Mouse (Mus musculus): ENCODE results near the gene Rsph3a. TPM values are rescaled to one million over a fixed set of nuclear protein-coding genes. Genes with fewer than 3 reads are reported as not detected.

The Rsph3a gene
- polyA plus RNA-seq, 1 experiment = 23.6 TPM

- TF ChIP-seq POLR2A (IDR thresholded peaks at IDR 0.05; ENCODE audit: borderline replicate concordance, control insufficient read depth, low read depth, low read length) = no peak
- no peak for TF ChIP-seq CTCF (IDR thresholded peaks at IDR 0.05; ENCODE audit: control insufficient read depth, insufficient read depth, low read length)
- no peak overlapping the region for H3K27ac ChIP-seq (ENCODE audit: control insufficient read depth, insufficient read depth, low read depth, low read length, poor library complexity)
- WGBS = 29% methylated on average over 2 of the region's 2 CpGs
- H3K4me3 ChIP-seq (replicated peaks; ENCODE audit: control insufficient read depth, low read depth, low read length) = no peak overlapping the region
- H3K4me1 ChIP-seq (ENCODE audit: control insufficient read depth, insufficient read depth, low read length) = no peaks in the 10 kb centered on the region; the same call in 1 of the 2 replicates
These were observed 40.4 kb upstream of the Rsph3a start for GRCm38 (mm10) chr17:7904992-7905391.

- no peak overlapping the region for H3K27ac ChIP-seq (ENCODE audit: control insufficient read depth, insufficient read depth, low read depth, low read length, poor library complexity)
- H3K4me1 ChIP-seq (ENCODE audit: control insufficient read depth, insufficient read depth, low read length) = no peaks in the 10 kb centered on the region; the same call in 1 of the 2 replicates
- 67% methylated on average over 4 of the region's 4 CpGs for WGBS
- no peak for TF ChIP-seq CTCF (IDR thresholded peaks at IDR 0.05; ENCODE audit: control insufficient read depth, insufficient read depth, low read length)
- no peak overlapping the region for H3K4me3 ChIP-seq (replicated peaks; ENCODE audit: control insufficient read depth, low read depth, low read length)
These were observed 39.3 kb upstream of the Rsph3a start for GRCm38 (mm10) chr17:7905936-7906685.

- TF ChIP-seq CTCF (IDR thresholded peaks at IDR 0.05; ENCODE audit: control insufficient read depth, insufficient read depth, low read length) (no peak), POLR2A (IDR thresholded peaks at IDR 0.05; ENCODE audit: borderline replicate concordance, control insufficient read depth, low read depth, low read length) (no peak)
- H3K27ac ChIP-seq (ENCODE audit: control insufficient read depth, insufficient read depth, low read depth, low read length, poor library complexity) = peak overlapping the region; percentile 59
- no peak overlapping the region for H3K4me3 ChIP-seq (replicated peaks; ENCODE audit: control insufficient read depth, low read depth, low read length)
- 1% methylated on average over 2 of the region's 2 CpGs for WGBS
- peaks cover 7% of the 10 kb centered on the region; the same call in 1 of the 2 replicates for H3K4me1 ChIP-seq (ENCODE audit: control insufficient read depth, insufficient read depth, low read length)
These were observed 30.7 kb upstream of the Rsph3a start for GRCm38 (mm10) chr17:7914596-7915227.

- WGBS = 72% methylated on average over 9 of the region's 9 CpGs
- TF ChIP-seq CTCF (IDR thresholded peaks at IDR 0.05; ENCODE audit: control insufficient read depth, insufficient read depth, low read length) (no peak), POLR2A (IDR thresholded peaks at IDR 0.05; ENCODE audit: borderline replicate concordance, control insufficient read depth, low read depth, low read length) (no peak)
- Histone ChIP-seq H3K4me3 (replicated peaks; ENCODE audit: control insufficient read depth, low read depth, low read length) (no peak overlapping the region), H3K27ac (ENCODE audit: control insufficient read depth, insufficient read depth, low read depth, low read length, poor library complexity) (no peak overlapping the region; the same call in 1 of the 2 replicates), H3K4me1 (ENCODE audit: control insufficient read depth, insufficient read depth, low read length) (peaks cover 7% of the 10 kb centered on the region; the same call in 1 of the 2 replicates)
These were observed 29.6 kb upstream of the Rsph3a start for GRCm38 (mm10) chr17:7915791-7916190.

GRCm38 (mm10) chr17:7916782-7917574 is 28.4 kb upstream of the Rsph3a start:
- Histone ChIP-seq H3K27ac (ENCODE audit: control insufficient read depth, insufficient read depth, low read depth, low read length, poor library complexity) (peak overlapping the region; percentile 91), H3K4me1 (ENCODE audit: control insufficient read depth, insufficient read depth, low read length) (peaks cover 7% of the 10 kb centered on the region; the same call in 1 of the 2 replicates)
- TF ChIP-seq CTCF (IDR thresholded peaks at IDR 0.05; ENCODE audit: control insufficient read depth, insufficient read depth, low read length) (no peak), POLR2A (IDR thresholded peaks at IDR 0.05; ENCODE audit: borderline replicate concordance, control insufficient read depth, low read depth, low read length) (no peak)

GRCm38 (mm10) chr17:7918355-7918754 is 27.1 kb upstream of the Rsph3a start:
- 78% methylated on average over 2 of the region's 2 CpGs for WGBS
- Histone ChIP-seq H3K4me3 (replicated peaks; ENCODE audit: control insufficient read depth, low read depth, low read length) (no peak overlapping the region), H3K4me1 (ENCODE audit: control insufficient read depth, insufficient read depth, low read length) (peaks cover 7% of the 10 kb centered on the region; the same call in 1 of the 2 replicates), H3K27ac (ENCODE audit: control insufficient read depth, insufficient read depth, low read depth, low read length, poor library complexity) (no peak overlapping the region)
- TF ChIP-seq POLR2A (IDR thresholded peaks at IDR 0.05; ENCODE audit: borderline replicate concordance, control insufficient read depth, low read depth, low read length) (no peak), CTCF (IDR thresholded peaks at IDR 0.05; ENCODE audit: control insufficient read depth, insufficient read depth, low read length) (no peak)

More at GRCm38 (mm10) chr17:7916782-7917574, 28.4 kb upstream of the Rsph3a start:
- 28% methylated on average over 12 of the region's 12 CpGs for WGBS
- no peak overlapping the region for H3K4me3 ChIP-seq (replicated peaks; ENCODE audit: control insufficient read depth, low read depth, low read length)

GRCm38 (mm10) chr17:7919209-7919608 is 26.2 kb upstream of the Rsph3a start:
- TF ChIP-seq POLR2A (IDR thresholded peaks at IDR 0.05; ENCODE audit: borderline replicate concordance, control insufficient read depth, low read depth, low read length) (no peak), CTCF (IDR thresholded peaks at IDR 0.05; ENCODE audit: control insufficient read depth, insufficient read depth, low read length) (no peak)
- Histone ChIP-seq H3K4me1 (ENCODE audit: control insufficient read depth, insufficient read depth, low read length) (peaks cover 7% of the 10 kb centered on the region; the same call in 1 of the 2 replicates), H3K27ac (ENCODE audit: control insufficient read depth, insufficient read depth, low read depth, low read length, poor library complexity) (no peak overlapping the region), H3K4me3 (replicated peaks; ENCODE audit: control insufficient read depth, low read depth, low read length) (no peak overlapping the region)
- 29% methylated on average over 2 of the region's 2 CpGs for WGBS

- Histone ChIP-seq H3K4me1 (ENCODE audit: control insufficient read depth, insufficient read depth, low read length) (peaks cover 3% of the 10 kb centered on the region), H3K4me3 (replicated peaks; ENCODE audit: control insufficient read depth, low read depth, low read length) (no peak overlapping the region), H3K27ac (ENCODE audit: control insufficient read depth, insufficient read depth, low read depth, low read length, poor library complexity) (no peak overlapping the region)
- 22% methylated on average over 5 of the region's 5 CpGs for WGBS
- no peak for TF ChIP-seq CTCF (IDR thresholded peaks at IDR 0.05; ENCODE audit: control insufficient read depth, insufficient read depth, low read length)
- no peak for TF ChIP-seq POLR2A (IDR thresholded peaks at IDR 0.05; ENCODE audit: borderline replicate concordance, control insufficient read depth, low read depth, low read length)
These were observed 22.9 kb upstream of the Rsph3a start for GRCm38 (mm10) chr17:7922564-7922963.
